ENCODE assay signal across 1 mouse cellular context in the genomic region with DNA sequence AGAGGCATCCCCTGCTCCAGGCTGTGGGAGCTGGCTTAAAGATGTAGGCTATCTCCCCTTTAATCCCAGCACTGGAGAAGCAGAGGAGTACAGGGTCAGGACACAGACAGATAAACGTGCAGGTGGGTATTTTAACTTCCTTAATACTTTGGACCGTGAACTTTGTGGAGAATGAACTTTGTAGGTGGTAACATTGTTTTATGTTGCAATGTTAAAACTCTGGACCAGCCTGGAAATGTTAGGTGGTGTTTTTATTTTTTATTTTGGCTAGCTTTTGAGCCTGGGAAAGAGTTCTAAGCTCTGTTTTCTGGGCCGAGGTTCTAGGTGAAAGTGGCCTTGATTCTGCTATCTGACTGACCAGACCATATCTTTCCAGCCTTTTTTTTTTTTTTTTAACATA.
TF ChIP-seq lines count a peak whose summit lies in the region.

No protein-coding gene starts in this region.

TF ChIP-seq in CH12.LX, 34 proteins besides CTCF, POLR2A, EP300 and RAD21:
- TF ChIP-seq ZNF384 (IDR thresholded peaks at IDR 0.05; ENCODE audit: low read depth, low read length) = 0 out of 2 replicates have a peak, but pooled peaks have one; percentile 7
- no peak for TF ChIP-seq ZC3H11A (IDR thresholded peaks at IDR 0.05; ENCODE audit: low read depth, low read length)
- no peak for TF ChIP-seq POLR2AphosphoS2 (IDR thresholded peaks at IDR 0.05; ENCODE audit: low read depth, low read length)
